Mouse (Mus musculus) spleen, embryonic (tissue): ENCODE data around the gene Aktip.

ENCODE experiments used
- CTCF ChIA-PET: fragments of 350-600 bp; sonication (Branson Sonifier 250); formaldehyde crosslinking; loops from one replicate; lab custom pipeline; 2022; lab: Charles Lee

Aktip gene

DNA sequence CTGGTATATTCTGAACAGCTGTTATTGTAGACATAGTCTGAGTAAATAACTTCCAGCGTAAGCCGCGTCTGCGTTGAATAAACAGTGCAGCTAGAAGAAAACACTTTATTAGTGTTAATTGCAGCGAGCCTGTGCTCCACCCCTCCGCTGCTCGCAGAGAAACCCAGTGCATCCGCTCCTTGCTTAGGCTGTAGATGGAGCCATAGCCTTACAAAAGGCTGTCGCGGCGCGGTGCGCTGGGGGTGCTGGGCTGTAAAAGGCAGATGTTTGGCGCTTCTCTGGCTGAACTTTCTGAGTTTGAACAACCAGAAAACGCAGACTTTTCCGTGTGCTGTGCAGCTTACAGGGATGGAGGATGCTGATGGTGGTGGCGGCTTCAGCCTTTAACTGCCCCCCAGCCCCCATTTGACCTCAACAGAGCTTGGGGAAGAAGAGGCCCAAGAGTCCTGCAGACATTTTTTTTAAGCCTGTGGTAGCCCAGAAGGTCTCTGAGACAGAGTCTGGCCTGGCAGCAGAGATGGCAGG is 8.9 kb downstream of the Aktip start:
- CTCF ChIA-PET, result no interaction called here

DNA sequence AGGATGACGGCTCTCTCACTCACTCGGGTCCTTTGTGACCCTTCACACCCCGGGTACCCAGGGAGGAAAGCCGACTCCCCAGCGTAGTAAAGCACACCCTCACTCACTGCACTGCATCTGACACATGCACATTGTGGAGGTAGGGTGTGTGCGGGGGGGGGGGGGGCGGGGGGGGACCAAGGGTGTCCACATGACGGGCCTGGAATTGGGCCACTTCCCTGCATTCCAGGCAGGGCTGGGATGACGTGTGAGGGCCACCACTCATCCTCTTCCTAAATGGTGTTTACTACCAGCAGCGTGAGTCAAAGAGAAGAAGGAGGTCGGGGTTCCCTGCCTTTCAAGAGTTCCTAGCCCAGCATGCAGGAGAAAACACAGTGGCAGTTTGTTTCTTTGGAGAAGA is 11.6 kb downstream of the Aktip start:
- CTCF ChIA-PET, result no interaction called here

DNA sequence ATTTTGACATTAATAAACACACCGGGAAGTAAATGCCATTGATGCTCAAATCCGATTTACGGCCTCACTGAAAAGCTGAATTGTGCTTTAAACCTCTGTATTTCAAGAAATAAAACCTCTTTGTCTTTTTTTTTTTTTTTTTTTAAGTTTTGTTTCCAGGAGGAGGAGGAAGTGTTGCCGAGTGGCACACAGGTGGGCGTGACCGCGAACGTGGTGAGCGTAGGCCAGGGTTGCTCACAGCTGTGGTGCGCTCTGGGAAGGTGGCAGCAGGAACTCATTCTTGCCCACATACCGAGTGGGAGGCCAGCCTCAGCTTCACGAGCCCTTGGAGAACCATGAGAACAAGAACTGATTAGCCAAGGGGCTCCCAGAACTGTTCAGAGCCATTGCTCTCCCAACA is 13.4 kb downstream of the Aktip start:
- CTCF ChIA-PET, result no interaction called here

DNA sequence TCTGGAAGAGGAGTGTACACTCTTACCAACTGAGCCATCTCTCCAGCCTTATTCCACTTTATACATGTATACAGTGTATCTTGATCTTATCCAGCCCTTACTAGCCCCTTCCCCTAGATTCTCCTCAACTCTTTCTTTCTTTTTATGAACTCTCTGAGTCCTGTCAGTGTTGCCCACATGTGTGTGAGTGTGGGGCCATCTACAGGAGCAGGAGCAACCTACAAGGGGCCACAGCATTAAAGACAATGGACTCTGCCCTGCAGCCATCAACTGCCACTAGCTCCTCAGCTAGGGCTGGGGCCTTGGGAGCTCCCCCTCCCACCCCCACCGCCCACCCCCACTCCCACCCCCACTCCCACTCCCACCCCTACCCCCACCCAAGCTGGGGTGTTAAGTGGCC is 22.1 kb downstream of the Aktip start:
- CTCF ChIA-PET, result no interaction called here

DNA sequence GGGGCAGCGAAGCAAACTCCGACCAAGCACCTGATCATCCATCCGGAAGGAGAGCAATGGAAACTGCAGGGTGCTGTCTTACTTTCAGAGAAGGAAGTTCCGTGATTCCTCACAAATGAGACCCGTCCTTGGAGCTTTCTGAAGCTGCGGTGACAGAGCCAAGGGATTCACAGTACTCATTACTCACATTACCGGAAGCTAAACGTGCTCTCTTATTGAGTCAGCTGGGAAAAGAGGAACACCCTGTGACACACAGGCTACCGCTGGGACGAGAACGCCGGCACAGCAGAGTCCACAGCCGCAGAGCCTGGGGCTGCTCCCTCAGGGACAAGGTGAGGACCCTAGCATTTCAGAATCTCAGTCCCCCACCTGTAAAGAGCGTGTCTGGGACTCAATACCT is 23.6 kb downstream of the Aktip start:
- CTCF ChIA-PET, result no interaction called here

DNA sequence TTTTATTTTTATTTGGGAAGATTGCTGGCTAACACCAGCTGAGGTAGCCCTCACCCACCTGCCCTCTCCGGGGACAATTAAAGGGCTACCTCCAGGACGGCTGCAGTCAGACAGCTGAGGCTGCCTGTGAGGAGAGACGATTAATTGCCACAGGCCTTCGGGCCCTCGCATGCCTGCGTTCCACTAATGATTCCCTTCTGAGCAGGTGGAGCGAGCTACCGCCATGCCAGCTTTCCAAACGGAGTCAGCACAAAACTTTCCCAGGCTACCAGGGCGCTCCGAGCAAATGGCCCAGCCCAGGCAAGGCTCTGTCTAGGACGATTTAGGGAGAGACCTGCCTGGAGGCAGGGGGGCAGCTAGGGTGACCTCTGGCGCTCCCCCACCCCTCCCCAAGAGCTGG is 28.2 kb downstream of the Aktip start:
- CTCF ChIA-PET, result no interaction called here

DNA sequence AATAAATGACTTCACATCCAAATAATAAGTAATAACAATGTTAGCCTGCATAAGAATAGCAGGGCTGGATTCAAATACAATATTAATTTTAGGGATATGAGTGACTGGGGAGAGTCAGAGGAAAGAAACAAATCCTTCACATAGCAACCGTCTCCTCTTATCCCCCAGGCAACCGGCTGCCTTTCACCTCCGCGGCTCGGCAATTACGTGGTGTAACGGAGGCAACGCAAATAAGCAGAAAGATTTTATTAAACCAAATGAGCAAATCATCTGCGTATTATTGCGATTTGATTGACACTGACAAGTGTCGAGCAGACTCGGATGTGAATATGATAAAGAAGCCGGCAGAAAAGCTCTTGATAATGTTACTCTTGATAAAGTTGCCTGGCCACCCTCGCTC is 28.9 kb downstream of the Aktip start:
- CTCF ChIA-PET, result no interaction called here

DNA sequence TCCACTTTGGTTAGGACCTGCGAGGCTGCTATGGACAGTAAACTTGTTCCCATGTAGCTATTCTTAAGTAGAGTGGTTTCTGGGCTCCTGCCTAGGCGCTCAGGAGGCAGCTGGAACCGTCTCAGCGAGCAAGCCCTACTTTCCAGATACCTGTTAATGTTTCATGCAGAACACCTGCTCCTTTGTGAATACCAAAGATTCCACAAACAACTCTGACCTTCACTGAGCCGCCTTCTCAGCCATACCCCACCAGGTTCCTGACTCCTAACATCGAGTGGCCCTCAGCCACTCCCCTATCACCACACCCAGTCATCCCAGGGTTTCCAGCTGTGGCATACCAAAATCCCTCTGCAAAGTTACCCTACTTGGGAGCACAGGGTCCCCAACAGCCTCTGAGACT is 29.6 kb downstream of the Aktip start:
- CTCF ChIA-PET, result no interaction called here

DNA sequence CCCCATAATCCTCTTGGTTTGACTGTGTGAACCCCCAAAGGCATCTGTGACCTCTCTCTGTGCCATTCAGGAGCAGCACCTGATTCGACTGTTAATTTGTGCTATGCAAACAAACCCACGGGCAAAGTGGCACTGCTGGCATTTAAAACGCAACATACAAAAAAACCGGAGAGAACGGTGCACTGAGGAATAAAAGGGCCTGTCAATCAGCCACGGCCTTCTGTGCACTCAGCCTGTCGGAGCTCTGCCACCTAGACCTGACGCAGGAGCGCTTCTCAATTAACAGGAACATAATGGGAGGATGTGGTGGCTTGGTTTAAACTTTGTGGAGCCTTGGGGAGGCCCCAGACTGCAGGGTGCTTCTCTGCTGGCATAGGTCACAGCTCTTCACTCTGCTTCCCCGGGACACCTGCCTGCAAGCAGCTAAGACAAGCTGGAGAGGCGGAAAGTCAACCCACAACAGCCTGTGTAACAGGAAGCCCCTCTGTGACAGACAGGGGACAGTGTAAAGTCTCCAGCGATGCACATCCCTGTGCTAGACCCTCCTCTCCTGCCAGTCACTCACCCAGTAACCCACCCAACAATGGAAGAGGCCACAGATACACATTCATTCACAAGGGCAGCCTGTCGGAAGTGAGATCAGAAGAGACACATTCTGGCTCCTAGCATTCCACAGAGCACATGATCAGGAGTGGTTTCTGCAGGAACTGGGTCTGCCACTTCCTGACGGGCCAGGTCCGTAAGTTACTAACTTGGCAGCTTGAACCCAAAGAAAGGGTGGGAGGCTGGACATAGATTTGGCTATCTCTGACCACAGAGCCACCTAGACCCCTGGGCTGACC is 39.6 kb downstream of the Aktip start:
- CTCF ChIA-PET, result no interaction called here

DNA sequence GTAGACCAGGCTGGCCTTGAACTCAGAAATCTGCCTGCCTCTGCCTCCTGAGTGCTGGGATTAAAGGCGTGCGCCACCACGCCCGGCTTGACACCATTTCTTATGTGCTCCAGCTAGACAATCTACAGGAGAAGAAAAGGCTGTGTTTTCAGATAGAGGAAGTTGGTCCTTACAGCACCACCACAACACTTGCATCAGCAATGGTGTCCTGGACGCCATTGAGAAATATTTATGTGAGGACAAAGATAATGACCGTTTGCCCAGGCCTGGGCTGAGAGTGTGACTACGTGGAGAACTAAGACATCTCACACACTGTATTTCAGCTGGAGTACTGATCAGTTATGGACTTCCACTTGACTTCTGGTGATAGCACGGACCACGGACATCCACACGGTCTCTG is 41.2 kb downstream of the Aktip start:
- CTCF ChIA-PET, result no interaction called here

DNA sequence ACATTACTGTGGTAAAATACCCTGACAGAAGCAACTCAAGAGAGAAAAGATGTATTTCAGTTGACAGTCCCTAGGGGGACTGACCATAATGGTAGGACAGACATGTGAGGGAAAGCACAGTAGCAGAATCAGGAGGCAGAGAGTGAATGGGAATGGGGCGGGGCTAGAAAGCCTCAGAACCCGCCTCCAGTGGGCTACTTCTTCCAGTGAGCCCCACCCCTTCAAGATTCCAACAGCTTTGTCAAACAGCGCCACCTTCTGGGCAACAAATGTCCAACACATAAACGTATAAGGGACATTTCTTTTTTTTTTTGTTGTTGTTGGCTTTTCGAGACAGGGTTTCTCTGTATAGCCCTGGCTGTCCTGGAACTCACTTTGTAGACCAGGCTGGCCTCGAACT is 45.2 kb downstream of the Aktip start:
- CTCF ChIA-PET, result no interaction called here

DNA sequence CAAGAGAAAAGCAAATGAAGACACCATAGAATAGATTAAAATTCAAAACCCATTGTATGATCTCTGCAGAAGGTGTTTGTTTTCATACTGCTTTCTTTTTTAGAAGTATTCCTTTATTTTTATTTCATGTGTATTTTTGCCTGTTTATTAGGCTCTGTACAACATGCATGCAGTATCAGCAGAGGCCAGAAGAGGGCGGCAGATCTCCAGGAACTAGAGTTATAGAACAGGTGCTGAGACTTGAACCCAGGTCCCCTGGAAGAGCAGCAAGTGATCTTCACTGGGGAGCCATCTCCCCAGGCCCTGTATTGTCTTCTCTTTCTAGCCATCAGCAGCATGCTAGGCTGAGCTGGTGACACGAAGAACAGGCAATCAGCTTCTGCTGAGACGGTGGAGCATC is 45.9 kb downstream of the Aktip start:
- CTCF ChIA-PET, result no interaction called here

DNA sequence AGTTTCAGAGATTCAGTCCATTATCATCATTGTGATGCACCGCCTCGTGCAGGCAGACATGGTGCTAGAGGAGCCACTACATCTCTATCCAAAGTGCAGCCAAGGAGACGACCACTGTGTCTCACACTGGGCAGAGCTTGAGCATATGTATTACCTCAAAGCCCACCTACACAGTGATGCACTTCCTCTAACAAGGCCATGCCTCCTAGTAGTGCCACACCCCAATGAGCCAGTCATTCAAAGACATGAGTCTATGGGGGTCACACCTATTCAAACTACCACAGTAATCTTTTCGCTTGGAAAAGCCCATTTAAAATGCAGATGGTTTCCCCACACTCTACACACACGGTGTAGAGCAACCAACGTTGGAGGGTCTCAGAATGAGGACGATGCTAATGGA is 48.2 kb downstream of the Aktip start:
- CTCF ChIA-PET, result no interaction called here

DNA sequence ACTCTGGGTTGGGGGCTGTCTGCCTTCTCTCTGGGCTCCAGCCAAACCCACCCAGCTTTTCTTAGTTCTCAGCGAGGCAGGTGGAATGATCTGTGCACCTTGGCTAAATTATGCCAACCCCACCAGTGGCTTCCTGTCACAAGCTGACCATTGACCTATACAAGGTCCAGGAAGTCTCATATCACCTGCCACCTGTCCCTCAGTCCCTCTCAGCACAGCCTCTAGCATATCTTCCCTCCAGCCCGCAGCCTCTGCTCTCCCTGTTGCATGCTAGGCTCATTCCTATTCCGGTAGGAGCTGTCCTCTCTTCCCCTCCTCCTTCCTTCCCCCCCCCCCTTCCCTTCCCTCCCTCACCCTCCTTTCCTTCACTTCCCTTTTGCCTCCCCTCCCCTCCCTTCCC is 50.5 kb downstream of the Aktip start:
- CTCF ChIA-PET, result interaction anchor here (0.6 kb wide), 1 partner anchor 355 kb away, joined by 15 read pairs; no protein-coding TSS in a partner anchor

DNA sequence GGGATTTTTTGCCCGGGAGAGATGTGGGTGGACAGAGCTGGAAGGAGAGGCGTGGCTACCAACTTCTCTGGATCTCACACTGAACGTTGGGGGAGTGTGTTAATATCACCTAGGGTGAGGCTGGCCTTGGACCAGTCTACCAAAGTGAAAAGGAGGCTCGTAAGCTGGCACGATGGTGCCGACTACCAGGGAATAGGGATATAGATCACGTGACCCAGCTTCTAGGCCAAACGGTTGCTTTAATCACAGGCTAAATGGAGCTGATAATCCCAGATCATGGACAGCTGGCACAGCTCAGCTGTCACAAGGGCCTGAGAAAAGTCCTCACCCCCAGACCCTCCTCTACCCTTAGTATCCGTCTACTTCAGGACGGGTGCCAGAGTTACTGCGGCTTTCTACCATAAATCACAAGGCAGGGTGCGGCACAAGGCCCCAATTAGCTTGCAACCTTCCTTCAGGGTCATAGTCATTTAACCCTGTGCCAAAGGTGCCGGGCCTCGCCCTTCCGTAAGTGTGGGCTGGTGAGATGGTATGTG is 51.1 kb downstream of the Aktip start:
- CTCF ChIA-PET, result interaction anchor here (0.6 kb wide), 2 partner anchors 355 to 792 kb away, joined by 3 to 15 read pairs; no protein-coding TSS in a partner anchor

DNA sequence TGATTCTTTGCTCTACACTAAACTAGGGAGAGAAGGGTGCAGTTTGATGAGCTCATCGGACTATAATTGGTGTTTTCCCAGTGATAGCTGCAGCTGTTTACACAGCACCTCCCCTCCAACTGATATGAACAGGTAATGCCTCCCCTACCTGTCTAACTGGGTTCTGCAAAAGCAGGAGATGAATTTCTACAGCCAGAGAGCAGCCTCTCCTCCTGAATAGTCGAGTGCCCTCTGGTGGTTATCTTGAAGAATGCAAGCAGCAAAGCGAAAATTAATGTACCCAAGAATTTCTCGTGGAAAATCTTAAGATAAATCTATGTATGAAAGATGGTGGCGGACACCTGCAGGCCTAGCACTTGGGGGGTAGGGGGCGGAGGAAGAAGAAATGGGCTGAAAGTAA is 52.1 kb downstream of the Aktip start:
- CTCF ChIA-PET, result no interaction called here

DNA sequence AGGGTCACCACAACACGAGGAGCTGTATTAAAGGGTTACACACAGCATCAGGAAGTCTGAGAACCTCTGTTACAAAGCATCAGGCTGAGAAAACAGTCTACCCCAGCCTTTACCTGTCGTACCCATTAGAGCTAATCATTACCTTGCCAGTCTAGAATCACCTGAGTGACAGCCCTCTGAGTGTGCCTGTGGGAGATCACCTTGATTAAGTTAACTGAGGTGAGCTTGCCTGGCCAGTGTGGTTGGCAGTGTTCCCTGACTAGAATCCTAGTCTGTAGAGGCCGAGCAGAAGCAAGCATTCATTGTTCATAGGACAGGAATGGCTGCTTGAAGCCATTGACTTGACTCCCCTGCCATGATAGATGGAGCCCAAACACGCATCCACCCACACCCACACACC is 58.9 kb downstream of the Aktip start:
- CTCF ChIA-PET, result no interaction called here

DNA sequence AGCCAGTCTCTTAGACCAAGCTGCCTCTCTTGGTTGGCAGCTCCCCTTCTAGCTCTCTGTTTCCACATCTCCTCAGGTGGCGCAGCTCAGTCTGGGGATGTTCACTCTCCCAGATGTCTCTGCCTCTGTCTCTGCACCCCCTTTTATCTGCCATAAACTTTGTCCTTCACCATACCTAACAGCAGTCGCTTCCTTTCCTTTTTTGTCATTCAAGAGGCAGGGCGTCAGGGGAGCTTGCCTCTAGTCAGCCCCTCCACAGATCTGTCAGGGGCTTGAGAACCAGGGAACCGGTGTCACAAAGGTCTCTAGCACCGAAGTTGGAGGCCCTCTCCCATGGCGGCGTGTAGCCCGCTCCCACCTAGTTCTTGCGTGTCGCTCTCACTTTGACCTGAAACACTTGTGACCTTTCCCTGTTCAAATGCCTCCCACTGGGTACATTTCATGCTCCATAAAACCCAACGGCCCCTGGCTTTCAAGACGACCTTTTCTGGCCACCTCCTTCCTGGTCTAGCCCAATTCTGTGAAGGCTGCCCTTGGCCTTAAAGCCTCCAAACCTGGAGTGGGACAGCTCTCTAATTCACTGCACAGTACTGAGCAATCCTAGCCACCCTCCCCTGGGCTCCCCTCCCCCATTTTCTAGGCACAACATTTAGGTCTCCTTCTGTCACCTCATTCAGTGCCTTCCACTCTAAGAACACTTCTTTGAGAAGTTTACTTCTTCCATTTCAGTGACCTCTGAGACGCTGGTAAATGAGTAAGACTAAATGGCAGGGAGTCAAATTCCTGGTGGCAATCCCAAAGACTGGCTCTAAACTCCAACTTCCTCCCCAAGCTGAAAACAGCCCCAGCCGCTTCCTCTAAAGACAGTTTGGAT is 64.2 kb downstream of the Aktip start:
- CTCF ChIA-PET, result no interaction called here

DNA sequence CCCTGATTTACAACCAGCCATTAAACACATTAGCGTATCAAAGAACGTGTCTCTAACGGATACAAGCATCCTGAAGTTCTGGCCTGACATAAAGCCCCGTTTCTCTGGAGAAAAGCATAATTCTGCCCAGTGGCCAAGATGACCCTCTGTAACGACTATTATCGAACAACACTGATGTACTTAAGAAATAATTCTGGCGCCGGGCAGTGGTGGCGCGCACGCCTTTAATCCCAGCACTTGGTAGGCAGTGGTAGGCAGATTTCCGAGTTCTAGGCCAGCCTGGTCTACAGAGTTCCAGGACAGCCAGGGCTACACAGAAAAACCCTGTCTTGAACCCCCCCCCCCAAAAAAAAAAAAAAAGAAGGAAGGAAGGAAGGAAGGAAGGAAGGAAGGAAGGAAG is 65.1 kb downstream of the Aktip start:
- CTCF ChIA-PET, result no interaction called here

DNA sequence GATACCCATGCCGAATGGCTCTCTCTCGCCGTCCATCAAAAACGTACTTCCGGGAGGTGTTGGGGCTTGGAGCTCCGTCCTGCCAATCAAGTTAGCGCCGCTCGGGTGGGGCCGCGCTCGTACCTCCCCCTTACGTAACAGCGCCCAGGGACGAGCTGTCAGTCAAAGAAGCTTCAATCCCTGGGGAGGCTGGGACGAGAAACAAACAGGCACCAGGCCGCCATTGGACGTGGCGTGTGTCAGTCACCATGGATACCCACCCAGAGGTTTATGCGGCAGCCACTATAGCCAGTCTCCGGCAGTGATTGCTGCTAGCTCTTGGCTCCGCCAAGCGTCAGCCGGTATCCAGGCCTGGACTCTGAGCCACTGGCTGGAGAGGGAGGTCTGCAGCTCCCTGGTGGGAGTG is 65.7 kb downstream of the Aktip start:
- CTCF ChIA-PET, result no interaction called here

DNA sequence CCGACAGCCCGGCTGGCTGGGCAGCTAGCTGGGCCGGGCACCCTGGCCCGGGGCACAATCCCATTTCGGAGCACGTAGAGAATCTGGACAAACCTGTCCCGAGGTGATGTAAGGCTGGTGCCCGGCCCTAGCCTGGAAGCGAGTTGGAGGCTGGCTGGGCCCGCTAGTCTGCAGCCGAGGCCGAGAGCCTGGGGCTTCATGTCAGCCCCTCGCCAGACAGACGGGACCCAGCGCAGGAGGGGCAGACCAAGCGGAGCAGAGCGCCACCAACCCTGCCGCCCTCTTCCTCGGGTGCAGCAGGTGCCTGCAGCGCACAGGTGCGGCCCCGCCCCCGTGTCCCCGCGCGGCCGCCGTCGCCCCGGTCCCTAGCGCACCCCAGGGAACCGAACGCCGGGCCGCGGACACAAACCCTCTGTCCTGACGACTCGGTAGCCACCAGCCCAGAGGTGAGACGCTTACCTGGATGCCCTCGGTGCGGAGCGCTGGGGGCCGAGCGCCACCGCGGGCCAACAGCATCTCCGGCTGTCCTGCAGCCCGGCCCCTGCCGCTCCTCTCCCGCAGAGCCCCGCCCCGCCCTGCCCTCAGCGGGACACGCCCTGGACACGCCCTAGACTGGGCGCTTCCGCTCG is 66.2 kb downstream of the Aktip start:
- CTCF ChIA-PET, result no interaction called here

DNA sequence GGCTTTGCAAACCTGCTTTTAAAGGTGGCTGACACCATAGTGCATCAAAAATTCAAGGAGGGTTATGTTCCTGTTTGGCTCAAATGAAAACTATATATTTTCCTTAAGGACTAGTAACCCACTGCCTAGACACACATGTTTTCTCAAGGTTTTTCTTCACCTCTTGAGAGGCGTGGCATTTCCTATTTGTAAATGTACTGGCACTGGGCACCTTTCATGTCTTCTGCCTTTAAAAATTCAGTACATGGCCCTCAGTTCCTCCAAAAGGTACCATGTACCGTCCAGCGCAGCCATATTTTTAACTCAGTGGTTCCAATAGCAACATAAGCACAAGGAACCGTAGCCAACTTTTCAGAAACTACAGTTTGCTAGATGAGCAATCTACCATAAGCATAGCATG is 67.0 kb downstream of the Aktip start:
- CTCF ChIA-PET, result no interaction called here
